Mouse (Mus musculus): Measurements from ENCODE around the gene Bex4. TPM values are rescaled to one million over a fixed set of nuclear protein-coding genes. Genes with fewer than 3 reads are reported as not detected.

The Bex4 gene
- polyA plus RNA-seq, 1 experiment = 17.0 TPM

DNA sequence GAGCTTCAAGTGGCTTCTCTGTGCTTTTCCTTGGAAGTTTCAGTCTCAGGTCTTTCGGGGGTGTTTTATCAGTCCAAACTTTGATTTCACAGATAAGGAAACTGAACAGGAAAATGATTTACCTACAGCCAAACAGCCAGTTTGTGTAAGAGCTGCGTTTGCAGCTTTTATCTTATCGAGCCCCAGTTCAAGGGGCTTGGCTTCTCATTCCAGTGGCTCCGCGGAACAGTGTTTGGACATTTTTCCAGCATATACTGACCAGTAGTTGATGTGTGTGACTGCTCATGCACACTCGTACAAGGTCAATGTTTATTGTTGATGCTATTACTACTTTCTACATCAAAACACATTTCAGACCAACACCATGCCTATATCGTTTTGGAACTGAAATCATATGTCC is 5.4 kb downstream of the Bex4 start:
- H3K36me3 ChIP-seq (ENCODE audit: control insufficient read depth, insufficient read depth, low read length) = no peaks in the 10 kb centered on the region
- TF ChIP-seq CTCF (IDR thresholded peaks at IDR 0.05; ENCODE audit: control insufficient read depth, insufficient read depth, insufficient replicate concordance, low read depth, low read length) = no peak
- H3K4me1 ChIP-seq (ENCODE audit: control insufficient read depth, insufficient read depth, low read length) = no peaks in the 10 kb centered on the region; the same call in 1 of the 2 replicates
- no peaks in the 10 kb centered on the region for H3K27me3 ChIP-seq (ENCODE audit: control insufficient read depth, insufficient read depth, low read length)
- no peak overlapping the region for H3K27ac ChIP-seq (ENCODE audit: control insufficient read depth, insufficient read depth, low read depth, low read length)
- H3K4me3 ChIP-seq (ENCODE audit: control insufficient read depth, low read depth, low read length) = no peak overlapping the region

DNA sequence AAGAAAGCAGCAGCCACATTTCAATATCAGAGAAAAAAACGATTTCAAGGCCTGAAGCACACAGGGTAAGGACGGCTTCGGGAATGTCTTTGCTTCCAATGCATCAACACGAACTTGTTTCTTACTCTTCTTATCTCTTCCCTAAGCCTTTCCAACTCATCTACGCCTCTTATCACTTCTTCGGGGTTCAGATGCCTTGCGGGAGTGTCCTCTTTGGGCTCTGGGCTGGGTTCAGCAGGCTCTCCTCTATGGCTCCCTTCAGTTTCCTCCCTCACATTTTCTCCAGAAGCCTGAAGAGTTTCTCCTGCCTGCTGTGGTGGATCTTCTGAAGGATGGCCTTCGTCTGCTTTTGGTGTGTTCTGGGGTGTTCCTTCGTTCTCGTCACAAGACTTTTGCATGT is 31.8 kb downstream of the Bex4 start:
- H3K27ac ChIP-seq (ENCODE audit: control insufficient read depth, insufficient read depth, low read depth, low read length) = no peak overlapping the region
- no peaks in the 10 kb centered on the region for H3K27me3 ChIP-seq (ENCODE audit: control insufficient read depth, insufficient read depth, low read length)
- H3K36me3 ChIP-seq (ENCODE audit: control insufficient read depth, insufficient read depth, low read length) = no peaks in the 10 kb centered on the region
- no peaks in the 10 kb centered on the region; the same call in none of the 2 replicates for H3K4me1 ChIP-seq (ENCODE audit: control insufficient read depth, insufficient read depth, low read length)
- no peak overlapping the region for H3K4me3 ChIP-seq (ENCODE audit: control insufficient read depth, low read depth, low read length)
- no peak for TF ChIP-seq POLR2A (IDR thresholded peaks at IDR 0.05; ENCODE audit: control insufficient read depth, low read depth, low read length)
- TF ChIP-seq CTCF (IDR thresholded peaks at IDR 0.05; ENCODE audit: control insufficient read depth, insufficient read depth, insufficient replicate concordance, low read depth, low read length) = no peak

DNA sequence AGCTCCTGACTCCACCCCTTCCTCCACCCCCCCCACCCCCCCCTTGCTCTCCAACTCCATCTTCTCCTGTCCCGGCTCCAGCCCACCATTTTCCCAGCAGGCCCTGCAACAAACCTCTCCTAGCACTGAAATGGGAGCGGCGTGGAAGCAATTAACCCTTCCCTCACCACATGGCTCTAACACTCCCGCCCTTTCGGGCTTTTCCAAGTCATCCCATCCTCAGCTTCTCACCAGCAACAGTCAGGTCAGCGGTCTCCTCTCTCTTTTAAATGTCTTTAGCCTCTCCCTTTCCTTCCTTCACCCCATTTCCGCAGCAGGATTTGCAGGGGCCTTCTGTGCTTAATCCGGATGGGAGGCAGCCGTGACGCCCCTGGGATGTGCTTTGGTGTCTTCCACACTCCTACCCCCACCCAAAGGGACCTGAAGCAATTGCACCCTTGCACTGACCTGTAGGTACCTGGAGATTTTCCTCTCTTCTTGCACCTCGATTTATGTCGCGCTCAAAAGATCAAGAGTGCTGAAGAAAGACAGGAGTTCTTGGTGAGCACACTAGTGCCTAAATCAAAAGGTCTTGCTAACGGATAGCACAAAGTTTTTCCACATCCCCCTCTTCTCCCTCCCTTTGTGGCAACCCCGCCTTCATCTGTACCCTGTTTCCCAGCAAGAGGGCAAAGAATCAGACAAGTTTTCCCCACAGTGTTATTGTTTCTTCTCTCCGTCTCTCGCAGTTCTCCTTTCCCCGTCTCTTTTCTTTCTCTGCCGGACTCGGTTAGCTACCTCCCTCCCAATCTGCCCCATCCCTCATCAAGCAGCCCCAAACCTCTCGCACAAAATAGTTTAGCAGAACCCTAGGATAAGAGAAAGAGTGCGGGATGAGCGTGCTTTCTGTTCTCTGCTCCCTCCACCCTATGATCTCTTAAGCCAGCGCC is 32.7 kb downstream of the Bex4 start:
- TF ChIP-seq CTCF (IDR thresholded peaks at IDR 0.05; ENCODE audit: control insufficient read depth, insufficient read depth, insufficient replicate concordance, low read depth, low read length) = no peak
- TF ChIP-seq POLR2A (IDR thresholded peaks at IDR 0.05; ENCODE audit: control insufficient read depth, low read depth, low read length) = no peak
- Histone ChIP-seq H3K27me3 (ENCODE audit: control insufficient read depth, insufficient read depth, low read length) (no peaks in the 10 kb centered on the region), H3K4me1 (ENCODE audit: control insufficient read depth, insufficient read depth, low read length) (no peaks in the 10 kb centered on the region; the same call in none of the 2 replicates), H3K36me3 (ENCODE audit: control insufficient read depth, insufficient read depth, low read length) (no peaks in the 10 kb centered on the region), H3K4me3 (ENCODE audit: control insufficient read depth, low read depth, low read length) (peak overlapping the region; percentile 82), H3K27ac (ENCODE audit: control insufficient read depth, insufficient read depth, low read depth, low read length) (peak overlapping the region; percentile 75)

DNA sequence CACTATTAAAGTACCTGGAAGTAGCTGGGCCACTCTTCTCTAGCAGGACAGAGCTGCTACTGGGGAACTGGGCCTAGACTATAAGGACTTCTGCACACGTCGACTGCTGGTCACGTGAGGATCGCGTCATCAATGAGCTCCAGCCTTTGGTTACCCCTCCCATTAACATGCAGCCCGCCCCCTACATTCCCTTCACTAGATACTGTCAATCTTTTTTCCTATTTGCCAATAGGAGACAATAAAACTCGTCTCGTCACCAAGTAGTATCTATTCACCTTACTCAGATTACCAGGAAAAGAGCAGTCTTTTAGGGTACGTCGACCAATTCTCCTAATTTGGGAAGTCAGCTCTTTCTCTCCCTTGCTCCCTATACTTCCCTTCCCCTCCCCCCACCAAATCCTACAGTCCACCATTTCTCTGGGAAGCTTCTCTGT is 33.3 kb downstream of the Bex4 start, which contains the start of gene Tceal8:
Gene Tceal8 (minus strand): TSS at position 225 of the 434 bp plus-strand sequence.
- H3K27ac ChIP-seq (ENCODE audit: control insufficient read depth, insufficient read depth, low read depth, low read length) = peak within 1 kb of the TSS; percentile 75
- TF ChIP-seq CTCF (IDR thresholded peaks at IDR 0.05; ENCODE audit: control insufficient read depth, insufficient read depth, insufficient replicate concordance, low read depth, low read length) (no peak), POLR2A (IDR thresholded peaks at IDR 0.05; ENCODE audit: control insufficient read depth, low read depth, low read length) (peak; percentile 50; the same call in 1 of the 2 replicates)
- no peaks in the 10 kb centered on the region; the same call in none of the 2 replicates for H3K4me1 ChIP-seq (ENCODE audit: control insufficient read depth, insufficient read depth, low read length)
- H3K27me3 ChIP-seq (ENCODE audit: control insufficient read depth, insufficient read depth, low read length) = no peaks in the 10 kb centered on the region
- no peaks in the 10 kb centered on the region for H3K36me3 ChIP-seq (ENCODE audit: control insufficient read depth, insufficient read depth, low read length)
- peak within 1 kb of the TSS; percentile 82 for H3K4me3 ChIP-seq (ENCODE audit: control insufficient read depth, low read depth, low read length)

DNA sequence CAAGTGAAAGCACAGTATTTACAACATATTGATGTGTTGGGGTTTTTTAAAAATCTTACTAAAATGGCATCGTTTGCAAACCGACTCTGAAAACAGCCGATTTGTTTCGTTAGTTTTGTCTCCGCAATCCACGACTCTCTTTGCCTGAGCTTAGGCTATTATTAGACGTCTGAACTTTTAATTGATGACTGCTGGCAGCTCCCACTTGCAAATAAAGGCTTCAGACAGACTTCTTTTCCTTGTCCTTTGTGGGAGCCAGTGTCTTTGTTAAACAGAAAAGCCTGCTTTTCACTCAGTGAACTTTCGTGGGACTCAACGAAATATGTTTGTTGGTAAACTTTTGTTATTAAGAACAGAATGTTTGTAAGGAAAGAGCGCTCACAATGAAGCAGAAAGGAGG is 34.0 kb downstream of the Bex4 start:
- no peaks in the 10 kb centered on the region for H3K27me3 ChIP-seq (ENCODE audit: control insufficient read depth, insufficient read depth, low read length)
- H3K36me3 ChIP-seq (ENCODE audit: control insufficient read depth, insufficient read depth, low read length) = no peaks in the 10 kb centered on the region
- no peaks in the 10 kb centered on the region; the same call in none of the 2 replicates for H3K4me1 ChIP-seq (ENCODE audit: control insufficient read depth, insufficient read depth, low read length)
- TF ChIP-seq POLR2A (IDR thresholded peaks at IDR 0.05; ENCODE audit: control insufficient read depth, low read depth, low read length) = no peak
- no peak for TF ChIP-seq CTCF (IDR thresholded peaks at IDR 0.05; ENCODE audit: control insufficient read depth, insufficient read depth, insufficient replicate concordance, low read depth, low read length)
- H3K27ac ChIP-seq (ENCODE audit: control insufficient read depth, insufficient read depth, low read depth, low read length) = no peak overlapping the region
- no peak overlapping the region for H3K4me3 ChIP-seq (ENCODE audit: control insufficient read depth, low read depth, low read length)

DNA sequence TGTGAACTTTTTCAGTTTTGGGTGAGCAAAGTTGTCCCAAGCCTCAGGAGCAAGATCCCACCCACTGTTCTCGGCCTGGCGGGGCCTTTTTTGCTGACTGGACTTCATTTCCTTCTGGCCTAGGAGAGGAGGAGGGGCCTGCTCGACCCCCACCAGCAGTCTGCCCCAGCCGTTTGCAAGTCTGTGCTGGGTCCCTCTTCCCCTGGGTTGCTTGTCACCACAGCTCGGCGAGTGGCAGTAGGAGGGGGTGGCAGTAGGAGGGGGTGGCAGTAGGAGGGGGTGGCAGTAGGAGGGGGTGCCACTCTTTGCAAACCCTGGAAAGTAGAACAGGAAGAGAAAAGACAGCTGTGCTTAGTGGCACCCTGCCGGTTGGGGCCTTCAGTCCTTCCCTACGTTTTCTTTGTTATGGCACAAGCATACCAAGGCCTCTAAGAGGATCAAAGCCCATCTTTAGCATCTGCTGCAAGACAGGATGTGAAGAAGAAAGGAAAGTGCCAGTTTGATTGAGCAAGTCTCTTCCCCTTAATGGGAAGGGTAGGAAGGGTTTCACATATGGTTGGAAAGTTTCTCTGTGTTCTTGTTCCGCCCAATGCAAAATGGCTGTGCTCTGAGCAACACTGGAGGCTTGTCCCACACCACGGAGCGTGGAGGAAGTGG is 42.2 kb downstream of the Bex4 start:
- Histone ChIP-seq H3K4me1 (ENCODE audit: control insufficient read depth, insufficient read depth, low read length) (no peaks in the 10 kb centered on the region; the same call in 1 of the 2 replicates), H3K4me3 (ENCODE audit: control insufficient read depth, low read depth, low read length) (no peak overlapping the region), H3K36me3 (ENCODE audit: control insufficient read depth, insufficient read depth, low read length) (no peaks in the 10 kb centered on the region), H3K27ac (ENCODE audit: control insufficient read depth, insufficient read depth, low read depth, low read length) (no peak overlapping the region), H3K27me3 (ENCODE audit: control insufficient read depth, insufficient read depth, low read length) (no peaks in the 10 kb centered on the region)
- no peak for TF ChIP-seq CTCF (IDR thresholded peaks at IDR 0.05; ENCODE audit: control insufficient read depth, insufficient read depth, insufficient replicate concordance, low read depth, low read length)
- TF ChIP-seq POLR2A (IDR thresholded peaks at IDR 0.05; ENCODE audit: control insufficient read depth, low read depth, low read length) = no peak

DNA sequence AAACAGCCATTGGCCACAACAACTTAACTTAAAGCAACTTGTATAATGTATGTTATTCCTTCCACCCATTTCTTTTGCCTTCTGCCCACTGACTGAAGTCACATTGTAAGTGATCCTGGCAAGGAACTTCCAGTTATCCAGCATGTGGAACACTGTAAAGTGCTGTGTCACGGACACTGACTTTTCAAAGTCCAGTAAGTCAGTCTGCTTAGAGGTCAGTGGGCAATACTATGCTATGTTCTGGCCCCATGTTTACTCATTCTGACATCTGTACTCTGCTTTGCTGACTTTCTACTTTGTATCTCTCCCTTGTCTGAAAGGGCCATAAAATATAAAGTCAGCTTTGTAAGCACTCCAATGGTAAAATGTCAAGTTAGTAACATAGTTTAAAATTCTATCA is 44.3 kb downstream of the Bex4 start:
- Histone ChIP-seq H3K27me3 (ENCODE audit: control insufficient read depth, insufficient read depth, low read length) (no peaks in the 10 kb centered on the region), H3K4me1 (ENCODE audit: control insufficient read depth, insufficient read depth, low read length) (no peaks in the 10 kb centered on the region; the same call in 1 of the 2 replicates), H3K36me3 (ENCODE audit: control insufficient read depth, insufficient read depth, low read length) (no peaks in the 10 kb centered on the region), H3K4me3 (ENCODE audit: control insufficient read depth, low read depth, low read length) (no peak overlapping the region), H3K27ac (ENCODE audit: control insufficient read depth, insufficient read depth, low read depth, low read length) (no peak overlapping the region)
- TF ChIP-seq POLR2A (IDR thresholded peaks at IDR 0.05; ENCODE audit: control insufficient read depth, low read depth, low read length) (no peak), CTCF (IDR thresholded peaks at IDR 0.05; ENCODE audit: control insufficient read depth, insufficient read depth, insufficient replicate concordance, low read depth, low read length) (no peak)

Other genes starting within 250 kb of the Bex4 start
- 4.9 and 7.1 TPM in 2 replicates for gene Arxes2, start 145.2 kb upstream of the Bex4 start, polyA plus RNA-seq (2012; rRNA removed)
- 0.33 and 0.38 TPM in 2 replicates for gene Arxes1, start 105.6 kb upstream of the Bex4 start, polyA plus RNA-seq (2012; rRNA removed)
- gene Bex2, start 70.8 kb upstream of the Bex4 start, polyA plus RNA-seq (2012; rRNA removed) = 3.1 and 3.9 TPM in 2 replicates
- gene Nxf3, start 53.7 kb upstream of the Bex4 start, polyA plus RNA-seq (2012; rRNA removed) = 42.6 and 67.8 TPM in 2 replicates
- gene Tceal8, start 33.3 kb downstream of the Bex4 start, polyA plus RNA-seq (2012; rRNA removed) = 3.8 and 4.2 TPM in 2 replicates
- not detected in 2 replicates for gene Tceal5, start 64.9 kb downstream of the Bex4 start, polyA plus RNA-seq (2012; rRNA removed)
- not detected in 2 replicates for gene Tceal7, start 75.8 kb downstream of the Bex4 start, polyA plus RNA-seq (2012; rRNA removed)
- gene Bex1, start 76.5 kb downstream of the Bex4 start, polyA plus RNA-seq (2012; rRNA removed) = 1.9 and 2.2 TPM in 2 replicates
- 7.4 and 9.7 TPM in 2 replicates for gene Tceal9, start 106.1 kb downstream of the Bex4 start, polyA plus RNA-seq (2012; rRNA removed)
- 16.1 and 16.4 TPM in 2 replicates for gene Bex3, start 131.3 kb downstream of the Bex4 start, polyA plus RNA-seq (2012; rRNA removed)